Mouse (Mus musculus) liver, postnatal 0 days (tissue): ENCODE measurements around the gene Gm884.

Source experiments
- CTCF ChIP-seq: sonication (generic); IDR thresholded peaks from 2 replicates; pipeline ENCODE4 v1.5.1; 2016; ENCODE audit warnings: antibody characterized with exemption, low read depth
- EP300 ChIP-seq: IDR thresholded peaks from 2 replicates; pipeline ENCODE4 v1.6.1; 2016; ENCODE audit warnings: antibody characterized with exemption, low read depth, mild to moderate bottlenecking

DNA sequence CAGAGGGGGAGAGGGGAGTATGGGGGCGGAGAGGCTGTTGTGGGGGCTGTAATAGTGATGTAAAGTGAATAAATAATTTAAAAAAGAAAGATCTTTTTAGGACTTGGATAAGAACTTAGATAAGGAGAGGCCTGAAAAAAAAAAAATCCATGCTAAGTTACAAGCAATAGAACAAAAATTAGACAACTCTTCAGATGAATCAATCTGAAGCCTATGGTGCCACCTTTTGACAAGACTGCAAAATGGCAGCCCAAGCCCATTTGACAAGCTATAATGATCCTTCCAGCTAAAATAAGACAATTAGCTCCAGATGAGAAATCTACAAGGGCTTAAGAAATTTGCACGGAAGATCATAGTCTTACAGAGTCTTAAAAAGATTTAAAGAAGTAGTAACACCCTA, 64.9 kb downstream of the Gm884 start:
- peak; percentile 32; the same call in 1 of the 2 replicates for TF ChIP-seq CTCF
- no peak for TF ChIP-seq EP300
